Mouse (Mus musculus): ENCODE results near the gene Atp6v0e. TPM values are rescaled to one million over a fixed set of nuclear protein-coding genes. Genes with fewer than 3 reads are reported as not detected.

Atp6v0e gene
- polyA plus RNA-seq, 1 experiment from 2014 or later = 87.3 TPM

- WGBS = 29% methylated on average over 20 of the region's 21 CpGs
- Histone ChIP-seq H3K36me3 (ENCODE audit: control insufficient read depth, insufficient read depth, low read length) (no peaks in the 10 kb centered on the region; the same call in 1 of the 2 replicates), H3K27ac (ENCODE audit: low read depth, low read length) (no peak overlapping the region), H3K9ac (ENCODE audit: low read length) (no peak overlapping the region), H3K4me2 (ENCODE audit: low read depth, low read length, severe bottlenecking) (no peak overlapping the region), H3K27me3 (ENCODE audit: control insufficient read depth, insufficient read depth, low read length) (no peaks in the 10 kb centered on the region), H3K4me3 (ENCODE audit: low read depth, low read length) (no peak overlapping the region), H3K4me1 (replicated peaks; ENCODE audit: control insufficient read depth, insufficient read depth, low read length) (0 out of 2 replicates have a peak, but pooled peaks cover 3% of the 10 kb centered on the region), H3K9me3 (ENCODE audit: control insufficient read depth, low read length) (no peaks in the 10 kb centered on the region)
- 0 out of 2 replicates have a peak, but pooled peaks have one; percentile 30 for ATAC-seq (replicated peaks; ENCODE audit: low FRiP score)
- peak; percentile 87 for DNase-seq (ENCODE audit: low spot score)
Observed at GRCm38 (mm10) chr17:26660192-26660912, 2.7 kb upstream of the Atp6v0e start.

- ATAC-seq (replicated peaks; ENCODE audit: low FRiP score) (no peak), DNase-seq (ENCODE audit: low spot score) (no peak)
- H3K27ac ChIP-seq (ENCODE audit: low read depth, low read length) = no peak overlapping the region
- no peaks in the 10 kb centered on the region for H3K9me3 ChIP-seq (ENCODE audit: control insufficient read depth, low read length)
- no peak overlapping the region for H3K4me3 ChIP-seq (ENCODE audit: low read depth, low read length)
- H3K36me3 ChIP-seq (ENCODE audit: control insufficient read depth, insufficient read depth, low read length) = no peaks in the 10 kb centered on the region
- 86% methylated on average over 5 of the region's 5 CpGs for WGBS
- no peaks in the 10 kb centered on the region for H3K27me3 ChIP-seq (ENCODE audit: control insufficient read depth, insufficient read depth, low read length)
- H3K9ac ChIP-seq (ENCODE audit: low read length) = no peak overlapping the region
- H3K4me2 ChIP-seq (ENCODE audit: low read depth, low read length, severe bottlenecking) = no peak overlapping the region
- 0 out of 2 replicates have a peak, but pooled peaks cover 3% of the 10 kb centered on the region for H3K4me1 ChIP-seq (replicated peaks; ENCODE audit: control insufficient read depth, insufficient read depth, low read length)
Observed at GRCm38 (mm10) chr17:26662204-26662603, 827 bp upstream of the Atp6v0e start.

- H3K36me3 ChIP-seq (ENCODE audit: control insufficient read depth, insufficient read depth, low read length) = no peaks in the 10 kb centered on the region
- no peaks in the 10 kb centered on the region for H3K9me3 ChIP-seq (ENCODE audit: control insufficient read depth, low read length)
- H3K27ac ChIP-seq (ENCODE audit: low read depth, low read length) = no peak overlapping the region
- 0 out of 2 replicates have a peak, but pooled peaks cover 3% of the 10 kb centered on the region for H3K4me1 ChIP-seq (replicated peaks; ENCODE audit: control insufficient read depth, insufficient read depth, low read length)
- WGBS = 91% methylated on average over 4 of the region's 4 CpGs
- DNase-seq (ENCODE audit: low spot score) = no peak
- H3K4me2 ChIP-seq (ENCODE audit: low read depth, low read length, severe bottlenecking) = no peak overlapping the region
- H3K9ac ChIP-seq (ENCODE audit: low read length) = no peak overlapping the region
- no peak overlapping the region for H3K4me3 ChIP-seq (ENCODE audit: low read depth, low read length)
- ATAC-seq (replicated peaks; ENCODE audit: low FRiP score) = no peak
- no peaks in the 10 kb centered on the region for H3K27me3 ChIP-seq (ENCODE audit: control insufficient read depth, insufficient read depth, low read length)
Observed at GRCm38 (mm10) chr17:26665600-26665999, 2.6 kb downstream of the Atp6v0e start.

GRCm38 (mm10) chr17:26671268-26671667 is 8.2 kb downstream of the Atp6v0e start:
- Histone ChIP-seq H3K9ac (ENCODE audit: low read length) (no peak overlapping the region), H3K27me3 (ENCODE audit: control insufficient read depth, insufficient read depth, low read length) (no peaks in the 10 kb centered on the region), H3K9me3 (ENCODE audit: control insufficient read depth, low read length) (no peaks in the 10 kb centered on the region), H3K4me2 (ENCODE audit: low read depth, low read length, severe bottlenecking) (no peak overlapping the region), H3K27ac (ENCODE audit: low read depth, low read length) (no peak overlapping the region), H3K4me1 (replicated peaks; ENCODE audit: control insufficient read depth, insufficient read depth, low read length) (no peaks in the 10 kb centered on the region), H3K36me3 (ENCODE audit: control insufficient read depth, insufficient read depth, low read length) (no peaks in the 10 kb centered on the region), H3K4me3 (ENCODE audit: low read depth, low read length) (no peak overlapping the region)
- no peak for ATAC-seq (replicated peaks; ENCODE audit: low FRiP score)
- no peak for DNase-seq (ENCODE audit: low spot score)
- WGBS = 65% methylated on average over 4 of the region's 4 CpGs

GRCm38 (mm10) chr17:26675845-26676244 is 12.8 kb downstream of the Atp6v0e start:
- Histone ChIP-seq H3K4me2 (ENCODE audit: low read depth, low read length, severe bottlenecking) (peak overlapping the region; percentile 72), H3K9ac (ENCODE audit: low read length) (peak overlapping the region; percentile 75; the same call in 1 of the 2 replicates), H3K4me1 (replicated peaks; ENCODE audit: control insufficient read depth, insufficient read depth, low read length) (no peaks in the 10 kb centered on the region; the same call in 1 of the 2 replicates), H3K4me3 (ENCODE audit: low read depth, low read length) (peak overlapping the region; percentile 86), H3K36me3 (ENCODE audit: control insufficient read depth, insufficient read depth, low read length) (no peaks in the 10 kb centered on the region; the same call in 1 of the 2 replicates), H3K27ac (ENCODE audit: low read depth, low read length) (no peak overlapping the region), H3K9me3 (ENCODE audit: control insufficient read depth, low read length) (no peaks in the 10 kb centered on the region), H3K27me3 (ENCODE audit: control insufficient read depth, insufficient read depth, low read length) (no peaks in the 10 kb centered on the region)
- DNase-seq (ENCODE audit: low spot score) = no peak
- peak; percentile 36 for ATAC-seq (replicated peaks; ENCODE audit: low FRiP score)
- 24% methylated on average over 7 of the region's 7 CpGs for WGBS

GRCm38 (mm10) chr17:26676252-26676615 is 13.2 kb downstream of the Atp6v0e start:
- peak; percentile 92 for DNase-seq (ENCODE audit: low spot score)
- H3K9ac ChIP-seq (ENCODE audit: low read length) = peak overlapping the region; percentile 75
- no peaks in the 10 kb centered on the region; the same call in 1 of the 2 replicates for H3K36me3 ChIP-seq (ENCODE audit: control insufficient read depth, insufficient read depth, low read length)
- H3K4me1 ChIP-seq (replicated peaks; ENCODE audit: control insufficient read depth, insufficient read depth, low read length) = no peaks in the 10 kb centered on the region; the same call in 1 of the 2 replicates
- peak overlapping the region; percentile 72 for H3K4me2 ChIP-seq (ENCODE audit: low read depth, low read length, severe bottlenecking)
- peak overlapping the region; percentile 86 for H3K4me3 ChIP-seq (ENCODE audit: low read depth, low read length)
- peak; percentile 94 for ATAC-seq (replicated peaks; ENCODE audit: low FRiP score)
- no peaks in the 10 kb centered on the region for H3K27me3 ChIP-seq (ENCODE audit: control insufficient read depth, insufficient read depth, low read length)
- no peaks in the 10 kb centered on the region for H3K9me3 ChIP-seq (ENCODE audit: control insufficient read depth, low read length)
- H3K27ac ChIP-seq (ENCODE audit: low read depth, low read length) = peak overlapping the region; percentile 54
- WGBS = under 1% methylated on average over 30 of the region's 30 CpGs

GRCm38 (mm10) chr17:26676616-26677376 is 13.8 kb downstream of the Atp6v0e start:
- 4% methylated on average over 26 of the region's 26 CpGs for WGBS

GRCm38 (mm10) chr17:26677711-26678637 is 14.9 kb downstream of the Atp6v0e start:
- H3K36me3 ChIP-seq (ENCODE audit: control insufficient read depth, insufficient read depth, low read length) = no peaks in the 10 kb centered on the region; the same call in 1 of the 2 replicates
- no peak for ATAC-seq (replicated peaks; ENCODE audit: low FRiP score)
- no peak for DNase-seq (ENCODE audit: low spot score)
- no peak overlapping the region for H3K9ac ChIP-seq (ENCODE audit: low read length)
- no peak overlapping the region for H3K4me3 ChIP-seq (ENCODE audit: low read depth, low read length)
- H3K4me2 ChIP-seq (ENCODE audit: low read depth, low read length, severe bottlenecking) = no peak overlapping the region
- no peaks in the 10 kb centered on the region for H3K9me3 ChIP-seq (ENCODE audit: control insufficient read depth, low read length)
- no peaks in the 10 kb centered on the region; the same call in 1 of the 2 replicates for H3K4me1 ChIP-seq (replicated peaks; ENCODE audit: control insufficient read depth, insufficient read depth, low read length)
- WGBS = 92% methylated on average over 7 of the region's 7 CpGs
- H3K27ac ChIP-seq (ENCODE audit: low read depth, low read length) = no peak overlapping the region
- H3K27me3 ChIP-seq (ENCODE audit: control insufficient read depth, insufficient read depth, low read length) = no peaks in the 10 kb centered on the region

More at GRCm38 (mm10) chr17:26676616-26677376, 13.8 kb downstream of the Atp6v0e start:
- Histone ChIP-seq H3K4me1 (replicated peaks; ENCODE audit: control insufficient read depth, insufficient read depth, low read length) (no peaks in the 10 kb centered on the region; the same call in 1 of the 2 replicates), H3K4me3 (ENCODE audit: low read depth, low read length) (peak overlapping the region; percentile 86), H3K27me3 (ENCODE audit: control insufficient read depth, insufficient read depth, low read length) (no peaks in the 10 kb centered on the region), H3K27ac (ENCODE audit: low read depth, low read length) (peak overlapping the region; percentile 54), H3K9ac (ENCODE audit: low read length) (peak overlapping the region; percentile 75), H3K36me3 (ENCODE audit: control insufficient read depth, insufficient read depth, low read length) (no peaks in the 10 kb centered on the region; the same call in 1 of the 2 replicates), H3K4me2 (ENCODE audit: low read depth, low read length, severe bottlenecking) (peak overlapping the region; percentile 72), H3K9me3 (ENCODE audit: control insufficient read depth, low read length) (no peaks in the 10 kb centered on the region)
- ATAC-seq (replicated peaks; ENCODE audit: low FRiP score) (peak; percentile 70), DNase-seq (ENCODE audit: low spot score) (no peak)

Data from forebrain, embryonic 11.5 days (tissue).